Mouse (Mus musculus) liver, embryonic 14.5 days (tissue): ENCODE measurements around the gene Ing3.

Source experiments
- CTCF ChIP-seq: IDR thresholded peaks from 2 replicates; pipeline ENCODE4 v1.5.1; 2016; ENCODE audit warnings: antibody characterized with exemption, low read depth, control low read depth
- EP300 ChIP-seq: IDR thresholded peaks from 2 replicates; pipeline ENCODE4 v1.6.1; 2016; ENCODE audit warnings: antibody characterized with exemption, low read depth

DNA sequence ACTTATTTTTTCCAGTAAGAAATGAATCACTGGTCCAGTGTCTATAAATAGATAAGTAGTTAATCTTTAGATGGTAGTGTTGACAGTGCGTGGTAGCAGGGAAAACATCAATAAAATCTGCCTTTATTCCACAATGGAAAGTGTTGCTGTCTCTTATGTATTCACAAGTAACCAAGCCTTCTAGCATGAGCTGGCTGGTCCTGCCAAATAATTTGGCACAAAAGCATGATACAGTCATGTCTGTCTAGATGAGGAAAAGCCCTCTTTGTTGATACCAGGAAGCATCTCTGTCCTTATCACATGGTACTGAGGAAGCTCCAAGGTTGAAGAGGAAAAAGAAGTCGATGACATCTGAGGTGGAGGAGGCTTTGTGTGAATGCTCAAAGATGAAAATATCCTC is 32.8 kb upstream of the Ing3 start:
- TF ChIP-seq EP300 (no peak), CTCF (no peak)
